Mouse (Mus musculus) liver, postnatal 0 days (tissue): ENCODE measurements at regions not wholly inside any gene's neighbourhood (a gene's known extent, or its start where the extent isn't known, plus 50 kb on each side); places are given as distances from the start of the nearest gene placed in this dataset.

ENCODE experiments used
- CTCF ChIP-seq: sonication (generic); IDR thresholded peaks from 2 replicates; pipeline ENCODE4 v1.5.1; 2016; ENCODE audit warnings: antibody characterized with exemption, low read depth
- EP300 ChIP-seq: IDR thresholded peaks from 2 replicates; pipeline ENCODE4 v1.6.1; 2016; ENCODE audit warnings: antibody characterized with exemption, low read depth, mild to moderate bottlenecking

DNA sequence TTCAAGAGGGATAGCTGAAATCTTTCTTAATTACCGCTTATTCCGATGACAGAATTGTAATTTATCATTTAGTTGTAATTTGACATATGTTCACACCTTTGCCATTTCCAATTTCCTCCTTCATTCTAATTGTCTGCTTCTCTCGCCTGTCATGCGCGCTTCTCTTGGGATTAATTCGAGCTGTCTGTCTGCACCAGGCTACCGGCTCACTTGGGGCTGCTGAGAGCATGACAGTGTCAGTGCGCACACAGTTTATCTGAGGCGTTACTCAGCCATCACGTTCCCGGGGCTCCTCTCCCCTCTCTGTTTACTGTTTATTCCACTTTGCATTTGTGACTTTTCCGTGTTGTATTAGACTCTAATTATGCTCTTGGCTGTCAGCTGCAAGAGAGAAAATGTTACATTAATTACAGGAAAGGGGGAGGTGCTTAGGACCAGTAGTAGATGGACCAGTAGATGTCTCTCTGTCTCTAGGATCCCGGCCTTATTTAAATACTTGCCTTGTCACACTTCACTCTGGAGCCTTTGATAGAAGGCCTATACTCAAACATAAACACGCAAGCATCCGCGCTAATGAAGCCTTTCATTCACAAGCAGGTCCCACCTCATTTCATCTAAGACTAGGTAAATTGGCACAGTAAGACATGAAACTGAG is 95.3 kb downstream of the Cxxc4 start:
- no peak for TF ChIP-seq CTCF
- no peak for TF ChIP-seq EP300
